Mouse (Mus musculus) G1E (cell line): Measurements from ENCODE around the gene Timm9. TPM values are rescaled to one million over a fixed set of nuclear protein-coding genes. Genes with fewer than 3 reads are reported as not detected.
A peak's percentile ranks its signal among the peaks of the same experiment; 100 is the strongest.

Experiments
- ATAC-seq: 2 replicates; pipeline ENCODE4 v1.8.0; 2016; ENCODE audit warnings: mild to moderate bottlenecking; ENCODE audit not compliant: insufficient number of reproducible peaks, poor library complexity, low FRiP score, severe bottlenecking; ENCODE audit errors: extremely low read depth
- DNase-seq: peaks from one replicate; pipeline ENCODE4 v3.0.0; 2012; ENCODE audit warnings: low spot score
- H3K27me3 ChIP-seq: 2 replicates; pipeline ENCODE4 v1.6.1; 2012; ENCODE audit warnings: mild to moderate bottlenecking, low read length, inconsistent platforms; ENCODE audit not compliant: insufficient read depth
- H3K36me3 ChIP-seq: replicated peaks from 2 replicates; pipeline ENCODE3; 2012; ENCODE audit warnings: mild to moderate bottlenecking, inconsistent platforms
- H3K4me1 ChIP-seq: 2 replicates; pipeline ENCODE4 v1.6.1; 2012; ENCODE audit warnings: low read depth, low read length, inconsistent platforms, mixed read lengths; ENCODE audit not compliant: insufficient read depth
- H3K4me3 ChIP-seq: 2 replicates; pipeline ENCODE4 v1.5.1; 2012; ENCODE audit warnings: low read depth, mild to moderate bottlenecking, inconsistent platforms, low read length, moderate library complexity, mixed read lengths
- H3K9me3 ChIP-seq: replicated peaks from 2 replicates; pipeline ENCODE4 v1.6.1; 2012; ENCODE audit warnings: inconsistent platforms
- CTCF ChIP-seq: IDR thresholded peaks from 2 replicates; pipeline ENCODE4 v1.5.1; 2012; ENCODE audit warnings: low read depth, low read length, inconsistent platforms, mixed read lengths
- GATA1 ChIP-seq: IDR thresholded peaks from 2 replicates; pipeline ENCODE4 v1.6.1; 2012; ENCODE audit warnings: borderline replicate concordance, low read length, inconsistent platforms, mixed read lengths
- GATA2 ChIP-seq: IDR thresholded peaks from 2 replicates; pipeline ENCODE4 v1.6.1; 2012; ENCODE audit warnings: low read depth, low read length, inconsistent platforms, borderline replicate concordance
- POLR2AphosphoS5 ChIP-seq: IDR thresholded peaks from 2 replicates; pipeline ENCODE4 v1.6.1; 2012; ENCODE audit warnings: low read depth, low read length, inconsistent platforms; ENCODE audit not compliant: insufficient replicate concordance
- TAL1 ChIP-seq: conservative IDR thresholded peaks from 2 replicates; pipeline ENCODE4 v1.6.1; 2012; ENCODE audit warnings: low read depth, low read length, inconsistent platforms, mixed read lengths
- polyA plus RNA-seq: library from polyadenylated mRNA; stranded (reverse); fragments of >175 nt; gene quantifications from 2 replicates; pipeline ENCODE4 v1.2.3, GENCODE M21; 2012
- total RNA-seq, 2 experiments: library from RNA; stranded (forward) in 1 of 2; stranded (reverse) in 1 of 2; fragments of 200-1000 nt in 1 of 2; fragments of >200 nt in 1 of 2; fragmentation: Nextera tagmentation in 1 of 2; gene quantifications; 2 replicates each; pipeline ENCODE4 v1.2.3; 2014 to 2017

Gene Timm9
- total and polyA plus RNA-seq, 3 experiments = 41.9 to 123 (median 106) TPM

GRCm38 (mm10) chr12:71154979-71155378 is 18.5 kb upstream of the Timm9 start:
- TF ChIP-seq GATA2 (no peak), TAL1 (no peak), CTCF (no peak), POLR2AphosphoS5 (no peak), GATA1 (no peak)
- ATAC-seq (no peak), DNase-seq (no peak)
- Histone ChIP-seq H3K36me3 (peaks cover 80% of the 10 kb centered on the region), H3K4me1 (peaks cover 23% of the 10 kb centered on the region), H3K9me3 (no peaks in the 10 kb centered on the region), H3K27me3 (no peaks in the 10 kb centered on the region), H3K4me3 (no peak overlapping the region)

- H3K4me1 ChIP-seq = peaks cover 43% of the 10 kb centered on the region
- no peak for TF ChIP-seq CTCF
- TF ChIP-seq GATA1 = no peak
- no peaks in the 10 kb centered on the region for H3K9me3 ChIP-seq
- ATAC-seq (peak; percentile 94), DNase-seq (peak; percentile 29)
- H3K36me3 ChIP-seq = peaks cover 83% of the 10 kb centered on the region
- no peaks in the 10 kb centered on the region for H3K27me3 ChIP-seq
- H3K4me3 ChIP-seq = no peak overlapping the region; the same call in 1 of the 2 replicates
These were observed 13.7 kb upstream of the Timm9 start for GRCm38 (mm10) chr12:71150167-71150566.

- Histone ChIP-seq H3K36me3 (peaks cover 83% of the 10 kb centered on the region), H3K27me3 (no peaks in the 10 kb centered on the region)
- no peak for ATAC-seq
These were observed 13.0 kb upstream of the Timm9 start for GRCm38 (mm10) chr12:71149456-71149855.

GRCm38 (mm10) chr12:71148801-71149200 is 12.3 kb upstream of the Timm9 start:
- Histone ChIP-seq H3K36me3 (peaks cover 87% of the 10 kb centered on the region), H3K4me1 (peaks cover 49% of the 10 kb centered on the region), H3K9me3 (no peaks in the 10 kb centered on the region), H3K27me3 (no peaks in the 10 kb centered on the region), H3K4me3 (no peak overlapping the region)
- ATAC-seq (no peak), DNase-seq (no peak)
- no peak for TF ChIP-seq TAL1
- TF ChIP-seq POLR2AphosphoS5 = no peak
- TF ChIP-seq GATA2 = no peak
- no peak for TF ChIP-seq CTCF
- TF ChIP-seq GATA1 = no peak

More at GRCm38 (mm10) chr12:71149456-71149855, 13.0 kb upstream of the Timm9 start:
- Histone ChIP-seq H3K4me1 (peaks cover 45% of the 10 kb centered on the region), H3K4me3 (no peak overlapping the region), H3K9me3 (no peaks in the 10 kb centered on the region)
- TF ChIP-seq GATA1 (no peak), TAL1 (no peak), POLR2AphosphoS5 (no peak), GATA2 (no peak), CTCF (no peak)
- no peak for DNase-seq

GRCm38 (mm10) chr12:71147641-71148040 is 11.2 kb upstream of the Timm9 start:
- TF ChIP-seq CTCF = peak; percentile 67; the same call in 1 of the 2 replicates
- no peak for TF ChIP-seq GATA1
- H3K36me3 ChIP-seq = peaks cover 90% of the 10 kb centered on the region
- ATAC-seq (no peak), DNase-seq (peak; percentile 40)
- peaks cover 47% of the 10 kb centered on the region for H3K4me1 ChIP-seq
- no peaks in the 10 kb centered on the region for H3K27me3 ChIP-seq
- H3K4me3 ChIP-seq = no peak overlapping the region
- no peaks in the 10 kb centered on the region for H3K9me3 ChIP-seq

- no peak overlapping the region for H3K4me3 ChIP-seq
- H3K4me1 ChIP-seq = peaks cover 34% of the 10 kb centered on the region
- H3K9me3 ChIP-seq = no peaks in the 10 kb centered on the region
- peaks cover 68% of the 10 kb centered on the region for H3K36me3 ChIP-seq
- H3K27me3 ChIP-seq = no peaks in the 10 kb centered on the region
- DNase-seq (no peak), ATAC-seq (no peak)
- TF ChIP-seq TAL1 (no peak), GATA1 (no peak), POLR2AphosphoS5 (no peak), CTCF (no peak), GATA2 (no peak)
These were observed 4.7 kb upstream of the Timm9 start for GRCm38 (mm10) chr12:71141189-71141588.

- Histone ChIP-seq H3K27me3 (no peaks in the 10 kb centered on the region), H3K36me3 (peaks cover 57% of the 10 kb centered on the region), H3K4me3 (no peak overlapping the region), H3K4me1 (peaks cover 42% of the 10 kb centered on the region), H3K9me3 (no peaks in the 10 kb centered on the region)
- no peak for DNase-seq
- ATAC-seq = no peak
- no peak for TF ChIP-seq POLR2AphosphoS5
- no peak for TF ChIP-seq GATA1
- TF ChIP-seq GATA2 = no peak
- TF ChIP-seq CTCF = no peak; the same call in 1 of the 2 replicates
- no peak for TF ChIP-seq TAL1
These were observed 2.9 kb upstream of the Timm9 start for GRCm38 (mm10) chr12:71139258-71139828.
